Comparison of ENCODE assay signal across 8 mouse cellular contexts in genomic region chr8:94785247-94785985, GRCm38 (mm10). TPM values are rescaled to one million over a fixed set of nuclear protein-coding genes. Genes with fewer than 3 reads are reported as not detected.
DNase-seq lines count a peak whose midpoint lies in the region; ATAC-seq and TF ChIP-seq lines count a peak whose summit lies in the region.
"Had no signal": no experiment of that assay in that cellular context is flagged by ENCODE, and none has a peak within 500 bp of the region (broad histone marks: within the 10 kb centered on the region; RNA-seq: fewer than 3 reads in every experiment).

No protein-coding gene starts in this region.

- 0 out of 2 replicates have a peak, but pooled peaks have one; percentile 11 for ATAC-seq in heart, embryonic 16.5 days (replicated peaks; ENCODE audit: extremely low read depth, insufficient read depth, low FRiP score)
- ATAC-seq in stomach, embryonic 16.5 days (ENCODE audit: insufficient read depth, low FRiP score): peak; percentile 38; the same call in 1 of the 2 replicates
- no peak for ATAC-seq in forebrain, embryonic 11.5 days (replicated peaks; ENCODE audit: low FRiP score)

- no peak overlapping the region for H3K27ac ChIP-seq in heart, embryonic 16.5 days (ENCODE audit: low read length)
- peak overlapping the region; percentile 71 for H3K27ac ChIP-seq in stomach, embryonic 16.5 days (ENCODE audit: low read length)
- H3K27ac ChIP-seq in forebrain, embryonic 11.5 days (ENCODE audit: low read depth, low read length): no peak overlapping the region
- H3K27ac ChIP-seq: heart, embryonic 13.5 days had no signal

- no peaks in the 10 kb centered on the region for H3K9me3 ChIP-seq in heart, embryonic 16.5 days (replicated peaks; ENCODE audit: control insufficient read depth, low read length)
- no peaks in the 10 kb centered on the region for H3K9me3 ChIP-seq in stomach, embryonic 16.5 days (replicated peaks; ENCODE audit: control insufficient read depth, low read length)
- H3K9me3 ChIP-seq in forebrain, embryonic 11.5 days (ENCODE audit: control insufficient read depth, low read length): no peaks in the 10 kb centered on the region
- H3K9me3 ChIP-seq: heart, embryonic 13.5 days had no signal

- TF ChIP-seq CTCF in lung, adult 2 months (IDR thresholded peaks at IDR 0.05; ENCODE audit: insufficient read depth, low read length): peak; percentile 72

- 50% methylated on average over 12 of the region's 12 CpGs for WGBS in heart, embryonic 16.5 days
- 42% methylated on average over 12 of the region's 12 CpGs for WGBS in lung, adult 2 months
- WGBS in stomach, embryonic 16.5 days: 44% methylated on average over 12 of the region's 12 CpGs
- WGBS in forebrain, embryonic 11.5 days: 73% methylated on average over 12 of the region's 12 CpGs

- DNase-seq in ovary, adult 18-20 months (ENCODE audit: low spot score): peak; percentile 30
- DNase-seq in ovary, postnatal 10 days (ENCODE audit: low spot score): no peak
- DNase-seq in adrenal gland, adult 2 months: peak; percentile 72
- peak; percentile 57 for DNase-seq in lung, adult 2 months
- no peak for DNase-seq in forebrain, embryonic 11.5 days (ENCODE audit: low spot score)

- H3K27me3 ChIP-seq in heart, embryonic 16.5 days (ENCODE audit: control insufficient read depth, insufficient read depth, low read length): no peaks in the 10 kb centered on the region
- no peaks in the 10 kb centered on the region for H3K27me3 ChIP-seq in stomach, embryonic 16.5 days (ENCODE audit: control insufficient read depth, insufficient read depth, low read length)
- H3K27me3 ChIP-seq in forebrain, embryonic 11.5 days (ENCODE audit: control insufficient read depth, insufficient read depth, low read length): no peaks in the 10 kb centered on the region
- H3K27me3 ChIP-seq: heart, embryonic 13.5 days had no signal

- no peak overlapping the region for H3K4me2 ChIP-seq in heart, embryonic 16.5 days (ENCODE audit: low read depth, low read length)
- no peak overlapping the region for H3K4me2 ChIP-seq in stomach, embryonic 16.5 days (ENCODE audit: low read depth, low read length)
- H3K4me2 ChIP-seq in forebrain, embryonic 11.5 days (ENCODE audit: low read depth, low read length, severe bottlenecking): no peak overlapping the region
- H3K4me2 ChIP-seq: heart, embryonic 13.5 days had no signal

- no peak for TF ChIP-seq POLR2A in lung, adult 2 months (IDR thresholded peaks at IDR 0.05; ENCODE audit: borderline replicate concordance, extremely low read depth, low read depth, low read length)

- H3K4me1 ChIP-seq in heart, embryonic 16.5 days (ENCODE audit: control insufficient read depth, insufficient read depth, low read length): peaks cover 17% of the 10 kb centered on the region
- peaks cover 8% of the 10 kb centered on the region; the same call in 1 of the 2 replicates for H3K4me1 ChIP-seq in lung, adult 2 months (ENCODE audit: control insufficient read depth, insufficient read depth, low read length)
- peaks cover 24% of the 10 kb centered on the region for H3K4me1 ChIP-seq in stomach, embryonic 16.5 days (ENCODE audit: control insufficient read depth, insufficient read depth, low read length)
- 0 out of 2 replicates have a peak, but pooled peaks cover 2% of the 10 kb centered on the region for H3K4me1 ChIP-seq in forebrain, embryonic 11.5 days (replicated peaks; ENCODE audit: control insufficient read depth, insufficient read depth, low read length)

- H3K36me3 ChIP-seq in heart, embryonic 16.5 days (ENCODE audit: control insufficient read depth, insufficient read depth): no peaks in the 10 kb centered on the region
- H3K36me3 ChIP-seq in stomach, embryonic 16.5 days (ENCODE audit: control insufficient read depth, insufficient read depth, low read length): no peaks in the 10 kb centered on the region
- H3K36me3 ChIP-seq in forebrain, embryonic 11.5 days (ENCODE audit: control insufficient read depth, insufficient read depth, low read length): no peaks in the 10 kb centered on the region
- H3K36me3 ChIP-seq: heart, embryonic 13.5 days had no signal

- H3K9ac ChIP-seq in heart, embryonic 16.5 days (ENCODE audit: low read length): no peak overlapping the region
- no peak overlapping the region for H3K9ac ChIP-seq in stomach, embryonic 16.5 days (ENCODE audit: low read length)
- no peak overlapping the region for H3K9ac ChIP-seq in forebrain, embryonic 11.5 days (ENCODE audit: low read length)
- H3K9ac ChIP-seq: heart, embryonic 13.5 days had no signal

- H3K4me3 ChIP-seq in heart, embryonic 16.5 days (ENCODE audit: low read length): no peak overlapping the region
- no peak overlapping the region for H3K4me3 ChIP-seq in lung, adult 2 months (replicated peaks; ENCODE audit: extremely low read depth, low read depth, low read length)
- H3K4me3 ChIP-seq in stomach, embryonic 16.5 days (replicated peaks; ENCODE audit: low read length): no peak overlapping the region
- no peak overlapping the region for H3K4me3 ChIP-seq in forebrain, embryonic 11.5 days (ENCODE audit: low read depth, low read length)
- H3K4me3 ChIP-seq: heart, embryonic 13.5 days had no signal

RNA-seq across cellular contexts. Expression of gene Cx3cl1, which starts 13.6 kb away (rescaled TPM):
- 10 to 100 TPM; 29.3 to 48.2 TPM for total RNA-seq in adrenal gland, adult 2 months (2021)
- polyA plus RNA-seq in adrenal gland, adult 2 months (2012; rRNA removed): 116 and 153 TPM in 2 replicates
- polyA plus RNA-seq in heart, embryonic 16.5 days (2015; fragmentation: Nextera tagmentation; extraction: Ambion mirVana): 8.2 and 9.3 TPM in 2 replicates
- 65.8 and 132 TPM in 2 replicates for polyA plus RNA-seq in lung, adult 2 months (2012; rRNA removed)
- 11.6 and 16.4 TPM in 2 replicates for polyA plus RNA-seq in stomach, embryonic 16.5 days (2015; fragmentation: Nextera tagmentation; extraction: Ambion mirVana)
- 8.8 and 9.4 TPM in 2 replicates for polyA plus RNA-seq in forebrain, embryonic 11.5 days (2014; fragmentation: Nextera tagmentation; extraction: Ambion mirVana)

RNA-seq across cellular contexts. Expression of gene Ccl17, which starts 24.8 kb away (rescaled TPM):
- 1 to 10 TPM in 1 of 2 experiments, not detected in 1; 1.7 TPM for total RNA-seq in adrenal gland, adult 2 months (2021)
- polyA plus RNA-seq in adrenal gland, adult 2 months (2012; rRNA removed): 0.36 TPM in 1 of 2 replicates, not detected in the other
- polyA plus RNA-seq in heart, embryonic 16.5 days (2015; fragmentation: Nextera tagmentation; extraction: Ambion mirVana): 0.44 and 0.51 TPM in 2 replicates
- 6.4 and 9.8 TPM in 2 replicates for polyA plus RNA-seq in lung, adult 2 months (2012; rRNA removed)
- 0.30 TPM in 1 of 2 replicates, not detected in the other for polyA plus RNA-seq in stomach, embryonic 16.5 days (2015; fragmentation: Nextera tagmentation; extraction: Ambion mirVana)
- not detected in 2 replicates for polyA plus RNA-seq in forebrain, embryonic 11.5 days (2014; fragmentation: Nextera tagmentation; extraction: Ambion mirVana)

RNA-seq across cellular contexts. Expression of gene Ccl22, which starts 40.0 kb away (rescaled TPM):
- not detected for total RNA-seq in adrenal gland, adult 2 months (2021)
- 0.44 and 0.55 TPM in 2 replicates for polyA plus RNA-seq in adrenal gland, adult 2 months (2012; rRNA removed)
- polyA plus RNA-seq in heart, embryonic 16.5 days (2015; fragmentation: Nextera tagmentation; extraction: Ambion mirVana): 0.16 TPM in 1 of 2 replicates, not detected in the other
- polyA plus RNA-seq in lung, adult 2 months (2012; rRNA removed): 11.8 and 11.9 TPM in 2 replicates
- polyA plus RNA-seq in stomach, embryonic 16.5 days (2015; fragmentation: Nextera tagmentation; extraction: Ambion mirVana): not detected in 2 replicates
- polyA plus RNA-seq in forebrain, embryonic 11.5 days (2014; fragmentation: Nextera tagmentation; extraction: Ambion mirVana): not detected in 2 replicates
- polyA plus RNA-seq: heart, embryonic 13.5 days had no signal

RNA-seq across cellular contexts. Expression of gene Coq9, which starts 52.7 kb away (rescaled TPM):
- 100 to 1,000 TPM; 186 to 208 TPM for total RNA-seq in adrenal gland, adult 2 months (2021)
- polyA plus RNA-seq in adrenal gland, adult 2 months (2012; rRNA removed): 538 and 543 TPM in 2 replicates
- polyA plus RNA-seq in heart, embryonic 16.5 days (2015; fragmentation: Nextera tagmentation; extraction: Ambion mirVana): 194 and 209 TPM in 2 replicates
- polyA plus RNA-seq in lung, adult 2 months (2012; rRNA removed): 123 and 158 TPM in 2 replicates
- 84.6 and 94.3 TPM in 2 replicates for polyA plus RNA-seq in stomach, embryonic 16.5 days (2015; fragmentation: Nextera tagmentation; extraction: Ambion mirVana)
- 53.7 and 60.5 TPM in 2 replicates for polyA plus RNA-seq in forebrain, embryonic 11.5 days (2014; fragmentation: Nextera tagmentation; extraction: Ambion mirVana)

RNA-seq across cellular contexts. Expression of gene Ciapin1, which starts 52.7 kb away (rescaled TPM):
- total RNA-seq in adrenal gland, adult 2 months (2021): 100 to 1,000 TPM in 1 of 2 experiments, 10 to 100 TPM in 1; 81.5 to 123 TPM
- polyA plus RNA-seq in adrenal gland, adult 2 months (2012; rRNA removed): 118 and 146 TPM in 2 replicates
- 88.2 and 98.8 TPM in 2 replicates for polyA plus RNA-seq in heart, embryonic 16.5 days (2015; fragmentation: Nextera tagmentation; extraction: Ambion mirVana)
- polyA plus RNA-seq in lung, adult 2 months (2012; rRNA removed): 22.9 and 27.8 TPM in 2 replicates
- polyA plus RNA-seq in stomach, embryonic 16.5 days (2015; fragmentation: Nextera tagmentation; extraction: Ambion mirVana): 78.3 and 84.7 TPM in 2 replicates
- 144 and 152 TPM in 2 replicates for polyA plus RNA-seq in forebrain, embryonic 11.5 days (2014; fragmentation: Nextera tagmentation; extraction: Ambion mirVana)

Comparison
In these comparisons a context has a peak if more than half of its experiments do, and no peak if none do; other contexts are left out.
1. DNase-seq: peak in ovary, adult 18-20 months (single experiment), adrenal gland, adult 2 months (single experiment) and lung, adult 2 months (single experiment); none in ovary, postnatal 10 days (single experiment) and forebrain, embryonic 11.5 days (single experiment).